Mouse (Mus musculus): ENCODE data around the gene Triml2.

Gene Triml2

GRCm38 (mm10) chr8:43180054-43180690, at the start of gene Triml2:
Gene Triml2 (plus strand): TSS chr8:43180541.
- no peak for DNase-seq

GRCm38 (mm10) chr8:43141386-43141785, 39.0 kb upstream of the Triml2 start, which contains the start of gene Triml1:
Gene Triml1 (minus strand): TSS chr8:43141486.
- DNase-seq: no peak

- DNase-seq: no peak
These were observed 31.0 kb upstream of the Triml2 start for GRCm38 (mm10) chr8:43149307-43149706.

GRCm38 (mm10) chr8:43163255-43163654, 17.1 kb upstream of the Triml2 start:
- no peak for DNase-seq

- DNase-seq: no peak
These were observed 15.9 kb upstream of the Triml2 start for GRCm38 (mm10) chr8:43164453-43164852.

GRCm38 (mm10) chr8:43168083-43168482, 12.3 kb upstream of the Triml2 start:
- DNase-seq: no peak

- DNase-seq: no peak
These were observed 11.0 kb upstream of the Triml2 start for GRCm38 (mm10) chr8:43169249-43169755.

- no peak for DNase-seq
These were observed 3.4 kb upstream of the Triml2 start for GRCm38 (mm10) chr8:43176766-43177486.

GRCm38 (mm10) chr8:43178263-43178662, 2.1 kb upstream of the Triml2 start:
- no peak for DNase-seq

- DNase-seq: no peak
These were observed 1.2 kb upstream of the Triml2 start for GRCm38 (mm10) chr8:43179189-43179588.

- DNase-seq: no peak
These were observed 1.9 kb downstream of the Triml2 start for GRCm38 (mm10) chr8:43182281-43182680.

- no peak for DNase-seq
These were observed 35.2 kb downstream of the Triml2 start for GRCm38 (mm10) chr8:43215554-43215953.

- DNase-seq: no peak
These were observed 63.0 kb downstream of the Triml2 start for GRCm38 (mm10) chr8:43243326-43243725.
